Mouse (Mus musculus) spleen, adult 2 months (tissue): ENCODE data around the gene Zfp811.

Experiments used
- CTCF ChIP-seq: fragments of 200-500 bp; IDR thresholded peaks from 2 replicates; pipeline ENCODE4 v1.5.1; 2011; ENCODE audit warnings: mild to moderate bottlenecking, inconsistent platforms; ENCODE audit not compliant: insufficient read depth, insufficient read length, insufficient replicate concordance; ENCODE audit errors: extremely low read depth
- POLR2A ChIP-seq: fragments of 200-500 bp; IDR thresholded peaks from 2 replicates; pipeline ENCODE4 v1.6.1; 2011; ENCODE audit warnings: low read depth, low read length, inconsistent platforms

- TF ChIP-seq CTCF (no peak), POLR2A (no peak)
Measured at GRCm38 (mm10) chr17:32786944-32787343, 22.8 kb downstream of the Zfp811 start.
